Mouse (Mus musculus): Measurements from ENCODE around the gene Pcsk4.

Pcsk4 gene

GRCm38 (mm10) chr10:80329273-80330081 lies at the start of gene Pcsk4, which contains the start of gene Reep6:
Pcsk4 (minus strand) TSS chr10:80329498.
Reep6 (plus strand) TSS chr10:80329953.
- peak; percentile 90 for DNase-seq (ENCODE audit: low read depth, low spot score)

GRCm38 (mm10) chr10:80377716-80378115 lies 48.4 kb upstream of the Pcsk4 start:
- DNase-seq (ENCODE audit: low read depth, low spot score): peak; percentile 67

- DNase-seq (ENCODE audit: low read depth, low spot score): peak; percentile 96
These were observed 46.9 kb upstream of the Pcsk4 start for GRCm38 (mm10) chr10:80376160-80376559.

GRCm38 (mm10) chr10:80374063-80374462 lies 44.8 kb upstream of the Pcsk4 start:
- DNase-seq (ENCODE audit: low read depth, low spot score): peak; percentile 67

GRCm38 (mm10) chr10:80372706-80373105 lies 43.4 kb upstream of the Pcsk4 start:
- no peak for DNase-seq (ENCODE audit: low read depth, low spot score)

- no peak for DNase-seq (ENCODE audit: low read depth, low spot score)
These were observed 42.7 kb upstream of the Pcsk4 start for GRCm38 (mm10) chr10:80371983-80372382.

GRCm38 (mm10) chr10:80371411-80371966 lies 42.2 kb upstream of the Pcsk4 start:
- DNase-seq (ENCODE audit: low read depth, low spot score): peak; percentile 61

- peak; percentile 58 for DNase-seq (ENCODE audit: low read depth, low spot score)
These were observed 40.9 kb upstream of the Pcsk4 start for GRCm38 (mm10) chr10:80369995-80370747.

- DNase-seq (ENCODE audit: low read depth, low spot score): peak; percentile 37
These were observed 39.1 kb upstream of the Pcsk4 start for GRCm38 (mm10) chr10:80368392-80368791.

GRCm38 (mm10) chr10:80367954-80368353 lies 38.7 kb upstream of the Pcsk4 start:
- DNase-seq (ENCODE audit: low read depth, low spot score): peak; percentile 47

- DNase-seq (ENCODE audit: low read depth, low spot score): no peak
These were observed 36.4 kb upstream of the Pcsk4 start for GRCm38 (mm10) chr10:80365736-80366135.

- no peak for DNase-seq (ENCODE audit: low read depth, low spot score)
These were observed 34.4 kb upstream of the Pcsk4 start for GRCm38 (mm10) chr10:80363734-80364133.

GRCm38 (mm10) chr10:80357994-80358639 lies 28.8 kb upstream of the Pcsk4 start:
- DNase-seq (ENCODE audit: low read depth, low spot score): no peak

- no peak for DNase-seq (ENCODE audit: low read depth, low spot score)
These were observed 28.0 kb upstream of the Pcsk4 start for GRCm38 (mm10) chr10:80357336-80357735.

- DNase-seq (ENCODE audit: low read depth, low spot score): no peak
These were observed 27.4 kb upstream of the Pcsk4 start for GRCm38 (mm10) chr10:80356737-80357136.

GRCm38 (mm10) chr10:80356001-80356682 lies 26.8 kb upstream of the Pcsk4 start, which contains the start of gene Plk5:
Plk5 (plus strand) TSS chr10:80356459.
- DNase-seq (ENCODE audit: low read depth, low spot score): no peak

GRCm38 (mm10) chr10:80355431-80355830 lies 26.1 kb upstream of the Pcsk4 start:
- DNase-seq (ENCODE audit: low read depth, low spot score): no peak

GRCm38 (mm10) chr10:80352727-80353126 lies 23.4 kb upstream of the Pcsk4 start:
- DNase-seq (ENCODE audit: low read depth, low spot score): no peak

- DNase-seq (ENCODE audit: low read depth, low spot score): no peak
These were observed 22.6 kb upstream of the Pcsk4 start for GRCm38 (mm10) chr10:80351896-80352295.

- peak; percentile 90 for DNase-seq (ENCODE audit: low read depth, low spot score)
These were observed 21.0 kb upstream of the Pcsk4 start for GRCm38 (mm10) chr10:80350292-80350691.

- no peak for DNase-seq (ENCODE audit: low read depth, low spot score)
These were observed 19.7 kb upstream of the Pcsk4 start for GRCm38 (mm10) chr10:80348981-80349380.

Data from CD4-positive, CD25-positive, alpha-beta regulatory T cell, adult 2 months (primary cell).